Mouse (Mus musculus) CH12.LX (cell line): Measurements from ENCODE around the gene Adamtsl1. TPM values are rescaled to one million over a fixed set of nuclear protein-coding genes. Genes with fewer than 3 reads are reported as not detected.

Experiments used
- DNase-seq: peaks from one replicate; pipeline ENCODE4 v3.0.0-alpha.2; 2013; ENCODE audit errors: extremely low read depth
- H3K27ac ChIP-seq: 2 replicates; pipeline ENCODE4 v1.5.1; 2012; ENCODE audit warnings: low read depth, mild to moderate bottlenecking, control low read depth, moderate library complexity; ENCODE audit not compliant: insufficient read depth
- H3K27me3 ChIP-seq: replicated peaks from 2 replicates; pipeline ENCODE3; 2012; ENCODE audit warnings: inconsistent platforms
- H3K36me3 ChIP-seq, 2 experiments: replicated peaks in 1 of 2; 2 replicates each; pipeline versions ENCODE3 to v1.6.1; 2012; ENCODE audit warnings: inconsistent platforms in 1 of 2, low read length in 1 of 2, mild to moderate bottlenecking in 1 of 2, mixed read lengths in 1 of 2, moderate library complexity in 1 of 2; ENCODE audit not compliant: control insufficient read depth in 1 of 2, insufficient read depth in 1 of 2
- H3K4me1 ChIP-seq, 2 experiments: 2 replicates each; pipeline ENCODE4 v1.6.1; 2012; ENCODE audit warnings: inconsistent platforms in 1 of 2, moderate library complexity in 1 of 2; ENCODE audit not compliant: insufficient read depth in 2 of 2, control insufficient read depth in 1 of 2
- H3K4me2 ChIP-seq: 2 replicates; pipeline ENCODE4 v1.6.1; 2012; ENCODE audit warnings: low read depth, mild to moderate bottlenecking, control low read depth; ENCODE audit not compliant: poor library complexity, insufficient read depth, severe bottlenecking
- H3K4me3 ChIP-seq, 3 experiments: fragments of 150-350 bp in 1 of 3; sonication (generic) in 1 of 3; replicated peaks in 1 of 3; 2 replicates each; pipeline versions ENCODE3 to v1.5.1; 2011 to 2012; ENCODE audit warnings: low read depth in 2 of 3, low read length in 2 of 3, mild to moderate bottlenecking in 2 of 3, moderate library complexity in 2 of 3, control low read depth in 1 of 3, improper control_type of control experiment in 1 of 3, inconsistent platforms in 1 of 3, mixed read lengths in 1 of 3; ENCODE audit not compliant: poor library complexity in 1 of 3
- H3K79me2 ChIP-seq: replicated peaks from 2 replicates; pipeline ENCODE4 v1.6.1; 2012; ENCODE audit warnings: mild to moderate bottlenecking, moderate library complexity; ENCODE audit not compliant: control insufficient read depth, poor library complexity, insufficient read depth, severe bottlenecking; ENCODE audit errors: extremely low read depth
- H3K9ac ChIP-seq: 2 replicates; pipeline ENCODE4 v1.6.1; 2012; ENCODE audit warnings: low read depth, mild to moderate bottlenecking, control low read depth, moderate library complexity; ENCODE audit not compliant: insufficient read depth
- H3K9me3 ChIP-seq: replicated peaks from 2 replicates; pipeline ENCODE3; 2012; ENCODE audit warnings: low read length, inconsistent platforms, mixed read lengths
- CHD1 ChIP-seq: IDR thresholded peaks from 2 replicates; pipeline ENCODE4 v1.6.1; 2012; ENCODE audit warnings: low read depth, low read length, improper control_type of control experiment, inconsistent platforms
- ETS1 ChIP-seq: conservative IDR thresholded peaks from 2 replicates; pipeline ENCODE4 v1.6.1; 2012; ENCODE audit warnings: low read depth, mild to moderate bottlenecking, inconsistent platforms, low read length, improper control_type of control experiment, moderate library complexity
- HCFC1 ChIP-seq: IDR thresholded peaks from 2 replicates; pipeline ENCODE4 v1.6.1; 2012; ENCODE audit warnings: low read depth, mild to moderate bottlenecking, inconsistent platforms, low read length, improper control_type of control experiment
- JUN ChIP-seq: IDR thresholded peaks from 2 replicates; pipeline ENCODE4 v1.6.1; 2011; ENCODE audit warnings: low read depth, mild to moderate bottlenecking, low read length, improper control_type of control experiment, moderate library complexity; ENCODE audit not compliant: insufficient read depth
- MAFK ChIP-seq: IDR thresholded peaks from 2 replicates; pipeline ENCODE4 v1.6.1; 2011; ENCODE audit warnings: low read length, improper control_type of control experiment; ENCODE audit not compliant: insufficient replicate concordance
- MAX ChIP-seq: IDR thresholded peaks from 2 replicates; pipeline ENCODE4 v1.6.1; 2011; ENCODE audit warnings: low read length, improper control_type of control experiment
- MXI1 ChIP-seq: IDR thresholded peaks from 2 replicates; pipeline ENCODE4 v1.6.1; 2011; ENCODE audit warnings: mild to moderate bottlenecking, low read depth, low read length, improper control_type of control experiment
- MYC ChIP-seq: IDR thresholded peaks from 2 replicates; pipeline ENCODE4 v1.6.1; 2011; ENCODE audit warnings: low read depth, mild to moderate bottlenecking, improper control_type of control experiment, low read length
- NELFE ChIP-seq: IDR thresholded peaks from 2 replicates; pipeline ENCODE4 v1.6.1; 2011; ENCODE audit warnings: low read depth, low read length, improper control_type of control experiment
- RAD21 ChIP-seq: IDR thresholded peaks from 2 replicates; pipeline ENCODE4 v1.6.1; 2011; ENCODE audit warnings: low read depth, mild to moderate bottlenecking, low read length, improper control_type of control experiment, moderate library complexity
- TBP ChIP-seq: conservative IDR thresholded peaks from 2 replicates; pipeline ENCODE4 v1.6.1; 2011; ENCODE audit warnings: low read depth, low read length, improper control_type of control experiment
- UBTF ChIP-seq: IDR thresholded peaks from 2 replicates; pipeline ENCODE4 v1.6.1; 2012; ENCODE audit warnings: low read depth, mild to moderate bottlenecking, inconsistent platforms, low read length, improper control_type of control experiment, moderate library complexity
- USF1 ChIP-seq: IDR thresholded peaks from 2 replicates; pipeline ENCODE4 v1.6.1; 2014; ENCODE audit warnings: low read depth, mild to moderate bottlenecking, inconsistent platforms, low read length, improper control_type of control experiment
- USF2 ChIP-seq: conservative IDR thresholded peaks from 2 replicates; pipeline ENCODE4 v1.6.1; 2011; ENCODE audit warnings: low read depth, low read length, improper control_type of control experiment
- ZKSCAN1 ChIP-seq: IDR thresholded peaks from 2 replicates; pipeline ENCODE4 v1.6.1; 2012; ENCODE audit warnings: low read depth, inconsistent platforms, low read length, improper control_type of control experiment, borderline replicate concordance
- ZNF384 ChIP-seq: IDR thresholded peaks from 2 replicates; pipeline ENCODE4 v1.6.1; 2012; ENCODE audit warnings: low read depth, low read length, improper control_type of control experiment, inconsistent platforms
- dilution Hi-C: fragments of 300-500 bp; cut with MboI; formaldehyde crosslinking; loops from 2 replicates; pipeline ENCODE4 v1.14.3; 2020; ENCODE audit warnings: low sequenced_read_pairs; ENCODE audit not compliant: extremely low pct_unique_long_range_greater_than_20kb, extremely low pct_ligation_motif_present
- in situ Hi-C: fragments of 300-500 bp; cut with MboI; formaldehyde crosslinking; loops from 3 replicates; pipeline ENCODE4 v1.14.3; 2019; ENCODE audit warnings: low sequenced_read_pairs, low pct_ligation_motif_present, low pct_unique_long_range_greater_than_20kb, mixed read lengths
- polyA plus RNA-seq: library from polyadenylated mRNA; unstranded; fragments of >175 nt; gene quantifications from 2 replicates; pipeline ENCODE4 v1.2.1, GENCODE M21; 2012; ENCODE audit warnings: low read depth; ENCODE audit not compliant: insufficient read length
- total RNA-seq, 2 experiments: library from RNA; depleted of rRNA; stranded (reverse); fragments of 300-350 nt in 1 of 2; fragments of >200 nt in 1 of 2; gene quantifications; 2 replicates each; pipeline ENCODE4 v1.2.3; 2012 to 2014

The Adamtsl1 gene
- total and polyA plus RNA-seq, 3 experiments: not detected

- no peaks in the 10 kb centered on the region for H3K27me3 ChIP-seq
- TF ChIP-seq MAFK (no peak), MYC (no peak), RAD21 (no peak), NELFE (no peak), CHD1 (no peak), UBTF (no peak), ETS1 (no peak), USF1 (no peak), HCFC1 (no peak)
- in situ Hi-C loops: no loop called here
- no peaks in the 10 kb centered on the region for H3K36me3 ChIP-seq
- H3K4me2 ChIP-seq: no peak overlapping the region
- dilution Hi-C loops: no loop called here
- H3K9ac ChIP-seq: no peak overlapping the region
- DNase-seq: no peak
- no peak overlapping the region for H3K27ac ChIP-seq
- peaks cover 34% of the 10 kb centered on the region for H3K9me3 ChIP-seq
- H3K79me2 ChIP-seq: no peaks in the 10 kb centered on the region
- no peaks in the 10 kb centered on the region for H3K4me1 ChIP-seq
- no peak overlapping the region for H3K4me3 ChIP-seq
These were observed 181.3 kb downstream of the Adamtsl1 start for GRCm38 (mm10) chr4:85695237-85695636.

- peaks cover 50% of the 10 kb centered on the region for H3K9me3 ChIP-seq
- H3K27ac ChIP-seq: no peak overlapping the region
- DNase-seq: no peak
- H3K36me3 ChIP-seq: no peaks in the 10 kb centered on the region
- TF ChIP-seq TBP (no peak), MAX (no peak), MAFK (no peak), USF1 (no peak), ZNF384 (no peak), USF2 (no peak), JUN (no peak), ZKSCAN1 (no peak), MXI1 (no peak)
- TF ChIP-seq, all 38 proteins: peak for 0
- H3K4me2 ChIP-seq: no peak overlapping the region
- H3K27me3 ChIP-seq: no peaks in the 10 kb centered on the region
- in situ Hi-C loops: no loop called here
- dilution Hi-C loops: no loop called here
- no peaks in the 10 kb centered on the region for H3K4me1 ChIP-seq
- no peaks in the 10 kb centered on the region for H3K79me2 ChIP-seq
- no peak overlapping the region for H3K9ac ChIP-seq
- H3K4me3 ChIP-seq: no peak overlapping the region
These were observed 193.5 kb downstream of the Adamtsl1 start for GRCm38 (mm10) chr4:85707352-85708057.
